Mouse (Mus musculus): ENCODE results near the gene Syvn1.
"Not testable (repeated sequence)": the region's sequence is repeated elsewhere in the genome, so short reads cannot be mapped to it uniquely, and the experiment has no call there.

Syvn1 gene

DNA sequence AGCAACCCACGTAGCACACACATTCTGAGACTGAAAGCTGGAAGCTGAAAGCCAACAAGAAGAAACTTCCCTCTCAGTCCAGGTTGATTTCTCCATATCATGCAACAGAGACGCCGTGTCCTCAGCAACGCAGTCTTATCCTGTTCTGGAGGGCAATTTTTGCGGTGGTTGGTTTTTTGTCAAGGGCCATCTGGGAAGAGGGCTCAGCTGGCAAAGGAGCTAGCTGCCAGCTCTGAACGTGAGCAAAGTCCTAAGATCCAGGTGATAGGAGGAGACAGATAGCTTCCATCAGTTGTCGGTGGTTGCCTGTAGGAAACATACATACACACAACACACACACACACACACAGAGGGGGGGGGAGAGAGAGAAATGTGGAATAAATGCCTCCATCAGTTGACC lies 8.1 kb upstream of the Syvn1 start:
- intact Hi-C loops (cut with DNase I), result no loop called here

DNA sequence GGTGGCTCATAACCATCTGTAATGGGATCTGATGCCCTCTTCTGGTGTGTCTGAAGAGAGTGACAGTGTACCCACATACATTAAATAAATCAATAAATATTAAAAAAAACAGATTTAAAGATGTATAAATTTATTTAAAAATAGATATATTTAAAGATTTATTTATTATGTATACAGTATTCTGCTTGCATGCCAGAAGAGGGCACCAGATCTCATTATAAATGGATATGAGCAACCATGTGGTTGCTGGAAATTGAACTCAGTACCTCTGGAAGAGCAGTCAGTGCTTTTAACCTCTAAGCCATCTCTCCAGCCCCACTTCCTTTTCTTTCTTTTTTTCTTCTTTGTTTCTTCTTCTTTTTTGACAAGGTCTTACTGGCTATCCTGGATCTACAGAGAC lies 6.4 kb upstream of the Syvn1 start:
- intact Hi-C loops (cut with DNase I), result no loop called here

DNA sequence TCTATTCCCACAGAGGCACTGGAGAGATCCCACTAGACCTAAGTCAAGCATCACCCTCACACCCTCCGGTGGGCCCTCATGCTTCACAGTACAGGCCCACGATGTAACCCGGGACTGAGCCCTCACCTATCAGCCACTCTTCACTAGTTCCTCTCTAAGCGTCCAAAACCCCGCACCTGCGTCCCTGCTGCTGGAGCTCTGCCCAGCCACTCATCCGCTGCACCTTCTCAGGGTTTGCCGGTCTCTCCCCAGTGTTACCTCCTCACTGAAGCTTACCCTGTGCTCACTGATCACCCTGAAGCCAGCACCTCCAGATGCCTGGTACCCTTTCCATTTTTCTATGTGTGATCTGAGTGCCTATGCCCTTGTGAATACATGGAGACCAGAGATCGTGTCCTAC lies 4.1 kb upstream of the Syvn1 start:
- intact Hi-C loops (cut with DNase I), result no loop called here

DNA sequence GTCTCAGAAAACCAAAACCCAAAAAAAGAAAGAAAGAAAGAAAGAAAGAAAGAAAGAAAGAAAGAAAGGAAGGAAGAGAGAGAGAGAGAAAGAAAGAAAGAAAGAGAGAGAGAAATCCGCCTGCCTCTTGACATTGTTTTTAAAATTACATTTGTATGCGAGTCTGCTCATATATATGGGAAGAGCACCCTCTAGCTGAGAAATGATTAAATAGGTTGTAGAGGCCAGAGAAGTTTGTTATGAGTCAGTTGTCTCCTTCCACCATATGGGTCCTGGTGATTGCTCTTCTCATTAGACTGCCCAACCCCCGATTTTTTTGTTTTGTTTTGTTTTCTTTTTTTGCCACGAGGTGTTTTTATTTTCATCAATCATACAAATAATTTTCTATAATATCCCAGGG lies 2.3 kb upstream of the Syvn1 start:
- intact Hi-C loops (cut with DNase I), result not testable (repeated sequence)

DNA sequence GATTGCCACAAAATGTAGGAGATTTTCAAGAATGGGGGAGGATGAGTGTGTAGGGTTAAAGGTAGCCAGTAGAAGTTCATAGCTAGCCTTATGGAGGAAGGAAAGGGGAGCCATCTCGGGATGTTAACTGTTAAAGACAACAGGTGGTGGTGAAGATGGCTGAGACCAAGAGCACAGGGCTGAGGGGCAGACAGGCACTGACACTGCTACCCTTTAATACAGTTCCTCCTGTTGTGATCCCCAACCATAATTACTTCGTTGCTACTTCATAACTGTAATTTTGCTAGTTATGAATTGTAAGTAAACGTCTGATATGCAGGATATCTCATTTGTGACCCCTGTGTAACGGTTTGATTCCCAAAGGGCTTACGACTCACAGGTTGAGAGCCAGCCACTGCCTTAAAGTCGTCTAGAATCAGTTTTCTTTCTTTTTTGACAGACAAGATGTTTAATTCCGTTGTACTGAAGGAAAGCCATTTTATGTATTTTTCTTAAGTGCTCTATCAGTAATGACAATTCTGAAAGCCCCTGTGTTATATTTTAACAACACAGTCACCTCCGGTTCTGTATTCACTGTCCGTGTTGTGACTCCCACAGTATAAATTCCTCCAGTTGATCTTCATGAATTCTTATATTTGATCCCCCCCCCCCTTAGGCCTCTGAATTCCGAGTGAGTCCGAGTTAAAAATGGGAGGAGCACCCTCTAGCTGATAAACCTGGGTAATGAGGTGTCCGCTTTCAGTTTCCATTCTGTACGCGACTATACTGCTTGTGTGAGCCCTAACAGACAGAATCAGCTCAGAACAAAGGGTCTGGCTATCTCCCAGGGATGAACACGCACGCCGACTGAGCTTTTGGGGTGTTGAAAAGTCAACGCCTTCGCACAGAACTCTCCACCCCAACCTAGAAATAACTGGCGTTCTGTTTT lies 746 bp upstream of the Syvn1 start:
- intact Hi-C loops (cut with DNase I), result no loop called here

DNA sequence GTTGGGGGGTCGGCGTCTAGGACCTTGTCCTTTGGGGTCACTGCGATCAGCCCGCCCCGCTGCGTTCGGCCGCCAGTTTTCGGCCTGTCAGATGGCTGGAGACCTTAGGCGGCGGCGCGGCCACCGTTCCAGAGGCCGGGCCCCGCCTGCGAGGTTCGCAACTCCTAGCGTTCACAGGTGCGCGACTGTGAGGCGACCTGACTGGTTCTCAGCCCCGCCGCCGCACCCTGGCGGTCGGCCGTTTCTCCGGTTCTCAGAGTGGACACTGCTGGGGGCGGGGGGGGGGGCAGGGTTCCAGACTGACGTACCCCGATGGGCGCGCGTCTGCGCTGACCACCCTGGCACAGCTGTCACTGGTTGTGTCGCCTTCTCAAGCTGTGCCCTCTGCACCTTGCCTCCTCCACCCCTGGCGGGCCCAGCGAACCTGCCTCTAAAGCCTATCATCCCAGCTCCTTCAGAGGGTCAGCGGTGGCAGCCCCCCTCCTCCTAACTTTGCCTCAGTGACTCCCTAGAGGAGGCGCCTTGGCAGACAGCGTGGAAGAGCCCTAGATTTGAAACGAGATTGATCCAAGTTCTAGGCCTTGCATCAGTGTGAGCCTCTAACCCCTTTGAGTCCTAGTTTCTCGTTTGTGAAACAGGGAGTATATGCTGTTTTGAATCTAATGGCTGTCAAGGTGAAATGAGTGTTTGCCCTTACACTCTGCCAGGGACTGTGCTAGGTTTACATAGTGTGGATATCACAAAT lies 950 bp downstream of the Syvn1 start:
- intact Hi-C loops (cut with DNase I), result no loop called here

DNA sequence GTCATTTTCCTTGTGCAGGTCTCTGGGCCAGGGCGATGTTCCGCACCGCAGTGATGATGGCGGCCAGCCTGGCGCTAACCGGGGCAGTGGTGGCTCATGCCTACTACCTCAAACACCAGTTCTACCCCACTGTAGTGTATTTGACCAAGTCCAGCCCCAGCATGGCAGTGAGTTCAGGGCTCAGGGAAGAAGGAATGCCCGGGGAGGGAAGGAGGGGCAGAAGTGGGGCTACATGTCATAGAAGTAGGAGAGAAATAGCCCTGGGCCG lies 1.5 kb downstream of the Syvn1 start:
- intact Hi-C loops (cut with DNase I), result no loop called here

DNA sequence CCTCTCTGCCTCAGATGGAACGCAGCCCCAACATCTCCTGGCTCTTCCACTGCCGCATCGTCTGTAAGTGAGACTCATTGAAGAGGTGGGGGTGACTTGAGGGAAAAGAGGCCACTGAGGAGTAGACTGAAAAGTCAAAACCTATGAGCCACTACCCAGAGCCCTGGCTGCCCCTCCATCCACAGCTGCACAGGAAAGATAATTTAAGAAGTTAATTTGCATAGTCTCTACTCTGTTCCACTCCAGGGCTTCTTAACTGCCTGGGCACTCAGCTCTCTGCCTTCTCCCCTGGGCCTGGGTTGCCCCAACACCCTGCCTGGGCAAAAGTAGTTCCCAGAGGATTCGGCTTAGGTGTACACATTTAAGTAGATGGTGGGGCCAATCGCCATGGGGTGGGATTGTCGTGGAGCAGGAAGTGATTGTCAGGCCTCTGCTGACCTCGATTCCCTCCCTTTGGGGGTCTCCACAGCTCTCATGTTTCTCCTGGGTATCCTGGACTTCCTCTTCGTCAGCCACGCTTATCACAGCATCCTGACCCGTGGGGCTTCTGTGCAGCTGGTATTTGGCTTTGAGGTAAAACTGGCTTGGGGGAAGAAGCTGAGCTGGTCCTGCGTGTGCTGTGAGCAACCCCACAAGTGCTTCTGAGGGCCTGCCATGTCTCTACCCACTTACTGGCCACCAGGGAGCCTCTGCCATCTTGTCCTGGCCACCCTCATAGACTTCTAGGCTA lies 2.5 kb downstream of the Syvn1 start:
- intact Hi-C loops (cut with DNase I), result no loop called here

DNA sequence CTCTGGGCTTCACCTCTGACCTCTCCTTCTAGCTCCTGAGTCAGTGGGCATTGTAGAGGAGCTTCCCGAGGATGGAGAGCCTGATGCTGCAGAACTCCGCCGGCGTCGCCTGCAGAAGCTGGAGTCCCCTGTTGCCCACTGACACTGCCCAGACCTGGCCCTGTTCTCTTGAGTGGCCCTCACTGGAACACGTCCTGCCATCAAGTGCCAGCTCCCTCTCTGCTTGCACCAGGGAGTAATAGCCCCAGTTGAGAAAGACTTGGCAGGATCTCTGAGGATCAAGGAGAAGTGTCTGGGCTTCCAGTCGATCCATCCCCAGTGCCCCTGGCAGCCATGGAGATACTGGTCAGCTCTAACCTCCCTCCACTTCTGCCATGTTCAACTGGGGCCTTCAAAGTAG lies 6.1 kb downstream of the Syvn1 start:
- intact Hi-C loops (cut with DNase I), result no loop called here

DNA sequence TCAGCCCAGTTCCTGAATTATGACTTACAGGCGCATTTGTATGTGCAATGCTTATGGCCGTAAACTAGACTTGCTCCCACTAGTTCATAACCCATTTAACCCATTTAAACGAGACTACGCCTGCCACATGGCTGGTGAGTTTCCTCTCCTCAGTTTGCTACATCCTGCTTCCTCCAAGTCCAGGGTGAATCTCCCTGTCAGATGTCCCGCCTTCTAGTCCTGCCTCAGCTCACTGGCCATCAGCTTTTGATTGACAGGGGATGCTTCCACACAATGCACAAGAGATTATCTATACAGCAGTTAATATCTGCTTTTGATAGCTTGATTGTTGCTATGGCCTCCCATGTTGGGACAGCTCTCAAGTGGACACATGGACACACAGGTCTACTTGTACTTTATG lies 7.9 kb downstream of the Syvn1 start:
- intact Hi-C loops (cut with DNase I), result no loop called here

DNA sequence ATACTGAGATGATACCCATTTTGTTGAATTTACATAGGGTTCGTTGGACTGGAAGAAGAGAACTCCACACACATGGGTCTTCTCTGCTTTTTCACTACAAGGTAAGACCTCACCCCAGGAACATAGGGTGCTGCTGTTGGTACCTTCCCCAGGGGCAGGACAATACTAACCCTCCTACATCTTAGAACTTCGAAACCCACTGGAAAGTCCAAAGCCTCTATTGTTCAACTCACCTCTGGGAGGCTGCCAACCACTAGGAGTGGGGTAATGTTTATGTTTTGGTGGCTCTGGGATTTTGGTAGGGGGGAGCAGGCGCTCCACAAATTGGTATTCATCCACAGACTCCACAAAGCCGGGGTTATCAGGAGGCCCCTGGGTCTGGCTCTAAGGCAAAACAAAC lies 10.3 kb downstream of the Syvn1 start:
- intact Hi-C loops (cut with DNase I), result no loop called here

DNA sequence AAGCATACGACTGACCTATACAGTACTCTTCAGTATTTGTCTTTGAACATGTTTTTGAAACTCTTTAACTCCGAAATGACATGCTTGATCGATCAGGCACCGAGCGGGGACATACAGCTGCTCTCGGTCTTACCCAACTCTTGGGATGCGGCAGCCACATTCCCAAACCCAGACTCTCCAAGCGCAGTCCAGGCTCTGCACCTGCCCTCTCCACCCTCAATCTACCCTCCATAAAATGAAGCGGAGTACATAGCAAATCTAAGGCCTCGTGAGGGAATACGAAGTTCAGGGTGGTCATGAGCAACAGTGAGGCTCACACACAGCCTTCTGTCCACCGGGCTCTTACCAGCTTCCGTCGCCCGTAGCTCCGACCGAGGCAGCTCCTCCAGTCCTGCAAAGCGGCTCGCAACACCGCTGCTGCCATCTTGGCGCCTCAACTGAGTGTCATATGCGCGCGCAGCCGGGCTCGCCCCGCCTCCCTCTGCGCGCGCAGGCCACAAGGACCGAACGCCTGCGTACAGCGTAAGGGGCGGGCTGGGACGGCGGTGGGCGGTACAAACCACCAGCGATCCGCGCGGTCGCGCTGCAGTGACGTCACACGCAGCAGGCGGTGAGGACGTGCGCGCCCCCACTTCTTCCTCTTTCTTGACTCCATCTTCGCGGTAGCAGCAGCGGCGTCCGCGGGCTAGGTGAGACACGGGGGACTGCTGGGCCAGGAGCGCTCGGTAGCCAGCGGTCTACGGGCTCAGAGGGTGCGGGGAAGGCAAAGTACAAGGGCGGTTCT lies 11.1 kb downstream of the Syvn1 start, which contains the start of the genes Mrpl49 and Fau:
Gene Mrpl49 (minus strand): TSS at position 473 of the 784 bp plus-strand sequence.
Gene Fau (plus strand): TSS at position 532 of the 784 bp plus-strand sequence.
- intact Hi-C loops (cut with DNase I), result no loop called here

DNA sequence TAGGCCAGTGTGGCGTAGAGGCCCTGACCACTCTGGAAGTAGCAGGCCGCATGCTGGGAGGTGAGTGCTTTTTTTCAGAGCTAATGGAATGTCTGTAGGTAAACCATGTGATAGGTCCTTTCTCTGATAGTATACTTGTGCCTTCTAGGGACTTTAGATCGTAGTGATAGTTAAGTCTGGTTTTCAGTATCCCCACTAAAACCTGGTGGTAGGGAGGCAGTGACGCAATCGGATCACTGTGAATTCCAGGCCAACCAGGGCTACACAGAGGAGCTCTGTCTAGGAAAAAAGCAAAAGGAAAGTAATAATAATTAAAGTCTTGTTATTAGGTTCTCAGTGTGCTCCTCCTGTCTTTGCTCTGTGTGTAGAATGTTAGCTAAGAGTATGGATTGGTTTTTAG lies 12.1 kb downstream of the Syvn1 start:
- intact Hi-C loops (cut with DNase I), result no loop called here

DNA sequence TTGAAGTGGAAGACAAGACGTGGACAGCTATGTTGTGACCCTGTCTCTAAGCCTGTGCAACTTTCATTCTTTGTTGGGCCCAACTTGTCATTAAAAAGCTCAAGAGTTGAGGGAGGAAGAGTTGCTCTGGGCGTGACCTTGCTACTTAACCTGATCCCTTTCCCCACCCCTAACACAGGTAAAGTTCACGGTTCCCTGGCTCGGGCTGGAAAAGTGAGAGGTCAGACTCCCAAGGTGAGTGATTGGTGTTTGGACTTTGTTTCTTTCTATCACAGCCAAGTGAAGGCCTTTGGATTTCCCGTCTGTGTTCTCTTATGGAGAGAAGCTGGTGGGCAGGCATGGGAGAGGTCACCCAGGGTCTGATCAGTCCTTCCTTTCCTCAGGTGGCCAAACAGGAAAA lies 12.6 kb downstream of the Syvn1 start:
- intact Hi-C loops (cut with DNase I), result no loop called here

DNA sequence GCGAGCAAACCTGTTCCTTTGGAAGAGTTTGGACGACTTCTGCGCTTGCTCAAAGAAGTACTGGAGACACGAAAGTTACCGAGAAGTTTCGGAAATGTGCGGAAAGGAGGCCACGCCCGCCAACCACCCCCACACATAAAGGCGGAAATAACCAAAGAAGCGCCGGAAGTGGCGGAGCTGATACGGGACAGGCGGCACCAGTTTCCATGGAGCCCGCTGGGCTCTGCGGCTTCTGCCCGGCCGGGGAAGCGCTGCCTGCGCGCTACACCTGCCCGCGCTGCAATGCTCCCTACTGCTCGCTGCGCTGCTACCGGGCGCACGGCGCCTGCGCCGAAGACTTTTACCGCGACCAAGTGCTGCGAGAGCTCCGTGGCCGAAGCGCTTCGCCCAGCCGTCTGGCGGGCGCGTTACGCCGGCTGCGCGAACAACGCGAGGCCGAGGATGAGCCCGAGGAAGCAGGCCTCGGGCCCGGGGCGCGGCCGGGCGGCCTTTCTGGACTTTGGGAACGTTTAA lies 14.7 kb downstream of the Syvn1 start, which contains the start of gene Znhit2:
Gene Znhit2 (plus strand): TSS at position 172 of the 513 bp plus-strand sequence.
- intact Hi-C loops (cut with DNase I), result no loop called here

DNA sequence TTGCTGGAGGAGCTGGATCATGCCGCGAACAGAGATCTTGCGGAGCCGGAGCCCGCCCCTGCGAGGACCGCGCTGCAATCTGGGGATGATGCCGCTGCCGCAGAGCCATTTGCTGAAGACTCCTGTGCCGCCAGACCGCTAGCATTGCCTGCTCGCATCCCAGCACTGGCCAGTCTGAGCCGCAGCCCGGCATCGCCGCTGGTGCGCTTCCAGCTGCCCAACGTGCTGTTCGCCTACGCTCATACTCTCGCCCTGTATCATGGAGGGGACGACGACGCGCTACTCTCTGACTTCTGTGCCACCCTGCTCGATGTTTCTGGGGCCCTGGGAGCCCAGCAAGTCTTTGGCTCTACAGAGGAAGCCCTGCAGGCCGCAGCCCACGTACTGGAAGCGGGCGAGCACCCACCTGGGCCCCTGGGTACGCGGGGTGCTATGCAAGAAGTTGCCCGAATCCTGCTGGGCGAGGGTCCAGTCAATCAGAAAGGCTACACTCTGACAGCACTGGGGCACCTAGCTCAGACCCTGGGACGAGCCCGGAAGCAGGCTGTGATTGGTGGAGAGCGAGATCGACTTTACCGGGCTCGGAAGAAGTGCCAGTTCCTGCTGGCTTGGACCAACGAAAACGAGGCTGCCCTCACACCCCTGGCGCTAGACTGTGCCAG lies 15.4 kb downstream of the Syvn1 start:
- intact Hi-C loops (cut with DNase I), result no loop called here

DNA sequence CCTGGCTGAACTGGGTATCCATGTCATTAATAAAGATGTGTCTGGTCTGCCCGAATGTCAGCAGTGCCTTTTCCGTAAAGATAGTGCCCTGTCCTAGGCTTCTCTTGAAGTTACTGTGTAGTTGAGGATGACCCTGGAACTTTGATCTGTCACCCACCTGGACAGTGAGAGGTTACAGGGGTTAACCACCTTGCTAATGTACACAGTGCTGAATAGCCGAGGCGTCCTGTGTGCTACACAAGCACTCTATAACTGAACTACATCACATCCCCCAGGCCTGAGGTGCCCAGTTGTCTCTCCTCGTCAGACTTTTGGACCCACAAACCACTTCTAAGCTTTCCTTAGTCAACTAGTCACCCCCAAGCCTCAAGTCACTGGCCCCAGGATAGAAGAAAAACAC lies 16.0 kb downstream of the Syvn1 start:
- intact Hi-C loops (cut with DNase I), result no loop called here

DNA sequence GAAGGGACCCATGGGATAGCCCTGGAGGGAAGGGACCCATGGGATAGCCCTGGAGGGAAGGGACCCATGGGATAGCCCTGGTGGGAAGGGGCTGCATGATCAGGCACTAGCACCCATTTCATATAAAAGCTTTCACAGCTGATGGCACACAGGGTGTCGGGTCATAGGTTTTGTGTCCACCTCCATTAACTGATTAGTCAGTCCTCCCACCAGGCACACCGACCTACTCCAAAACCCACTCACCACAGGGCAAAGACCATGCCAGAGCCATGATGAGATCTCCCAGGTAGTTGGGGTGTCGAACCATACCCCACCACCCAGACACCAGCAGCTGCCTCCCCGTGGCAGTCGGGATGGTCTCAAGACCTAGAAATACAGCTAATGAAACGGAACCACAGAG lies 16.7 kb downstream of the Syvn1 start:
- intact Hi-C loops (cut with DNase I), result no loop called here

DNA sequence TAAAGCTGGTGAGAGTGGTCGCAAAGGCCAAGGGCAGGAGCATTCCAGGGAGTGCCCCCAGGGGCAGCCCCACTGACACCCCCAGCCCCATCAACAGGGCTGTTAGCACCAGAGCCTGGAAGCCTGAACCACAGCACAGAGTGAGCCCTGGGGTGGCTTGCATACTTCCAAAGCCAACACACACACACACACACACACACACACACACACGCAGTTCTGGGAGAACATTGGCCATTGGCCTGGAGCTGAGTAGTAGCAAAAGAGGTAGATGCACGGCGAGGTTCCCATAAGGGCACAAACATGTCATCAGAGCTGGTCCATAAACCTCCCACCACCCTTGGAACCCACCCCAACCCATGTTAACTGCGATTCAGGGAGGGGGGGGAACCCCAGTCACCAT lies 20.2 kb downstream of the Syvn1 start:
- intact Hi-C loops (cut with DNase I), result no loop called here

DNA sequence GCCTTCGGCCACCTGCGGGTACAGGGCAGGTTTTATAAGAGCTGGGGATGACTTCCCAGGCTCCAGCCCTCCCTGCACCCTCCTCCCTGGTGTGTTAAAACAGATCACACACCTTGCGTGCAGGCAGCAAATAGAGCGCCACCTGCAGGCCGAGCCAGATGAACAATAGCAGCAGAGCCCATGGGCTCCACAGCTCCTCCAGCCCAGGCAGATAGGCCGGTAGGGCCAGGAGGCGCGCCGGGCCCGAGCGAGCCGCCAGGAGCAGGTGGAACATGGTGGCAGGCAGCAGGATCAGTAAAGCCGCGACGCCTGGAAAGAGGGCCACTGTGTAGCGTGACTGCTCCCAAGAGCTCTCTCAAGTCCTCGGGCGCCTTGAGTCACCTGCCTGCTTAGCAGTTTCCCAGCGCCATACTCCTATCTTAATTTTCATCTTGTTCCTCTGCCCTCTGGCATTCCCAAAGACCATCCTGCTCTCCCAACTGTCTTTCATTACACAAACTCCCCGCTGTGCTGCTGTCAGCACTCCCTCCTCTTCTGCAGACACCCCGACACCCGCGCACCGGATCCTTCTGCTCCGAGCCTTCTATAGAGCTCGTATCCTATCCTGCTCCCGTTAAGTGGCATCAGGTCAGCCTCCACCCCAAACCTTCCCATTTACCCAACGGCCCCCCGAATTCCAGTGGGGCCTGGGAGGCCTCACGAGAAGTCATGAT lies 20.8 kb downstream of the Syvn1 start:
- intact Hi-C loops (cut with DNase I), result no loop called here

All from adrenal gland (tissue).